Mouse (Mus musculus): ENCODE results near the gene Uqcc2. TPM values are rescaled to one million over a fixed set of nuclear protein-coding genes. Genes with fewer than 3 reads are reported as not detected.

Uqcc2 gene
- polyA plus RNA-seq, 1 experiment from 2014 or later: 400 TPM

- H3K27ac ChIP-seq: peak overlapping the region; percentile 67
- no peaks in the 10 kb centered on the region for H3K27me3 ChIP-seq (ENCODE audit: low read depth, poor library complexity, severe bottlenecking)
- H3K9me3 ChIP-seq (replicated peaks): no peaks in the 10 kb centered on the region
- H3K4me3 ChIP-seq: no peak overlapping the region
- WGBS: 71% methylated on average over 8 of the region's 8 CpGs
- H3K36me3 ChIP-seq: no peaks in the 10 kb centered on the region
- H3K4me1 ChIP-seq: peaks cover 63% of the 10 kb centered on the region
- DNase-seq (ENCODE audit: low spot score): no peak
These were observed 19.4 kb upstream of the Uqcc2 start for GRCm38 (mm10) chr17:27152976-27153723.

- 73% methylated on average over 8 of the region's 8 CpGs for WGBS
These were observed 17.7 kb upstream of the Uqcc2 start for GRCm38 (mm10) chr17:27151411-27151810.

GRCm38 (mm10) chr17:27150871-27151270, 17.2 kb upstream of the Uqcc2 start:
- H3K4me3 ChIP-seq: no peak overlapping the region
- peaks cover 72% of the 10 kb centered on the region for H3K4me1 ChIP-seq
- H3K9me3 ChIP-seq (replicated peaks): no peaks in the 10 kb centered on the region
- WGBS: 84% methylated on average over 7 of the region's 7 CpGs
- H3K27me3 ChIP-seq (ENCODE audit: low read depth, poor library complexity, severe bottlenecking): no peaks in the 10 kb centered on the region
- no peaks in the 10 kb centered on the region for H3K36me3 ChIP-seq
- H3K27ac ChIP-seq: no peak overlapping the region
- DNase-seq (ENCODE audit: low spot score): no peak

More at GRCm38 (mm10) chr17:27151411-27151810, 17.7 kb upstream of the Uqcc2 start:
- H3K27me3 ChIP-seq (ENCODE audit: low read depth, poor library complexity, severe bottlenecking): no peaks in the 10 kb centered on the region
- H3K9me3 ChIP-seq (replicated peaks): no peaks in the 10 kb centered on the region
- no peak overlapping the region for H3K27ac ChIP-seq
- no peak overlapping the region for H3K4me3 ChIP-seq
- DNase-seq (ENCODE audit: low spot score): no peak
- H3K36me3 ChIP-seq: no peaks in the 10 kb centered on the region
- peaks cover 71% of the 10 kb centered on the region for H3K4me1 ChIP-seq

GRCm38 (mm10) chr17:27146323-27146923, 12.7 kb upstream of the Uqcc2 start:
- Histone ChIP-seq H3K27me3 (ENCODE audit: low read depth, poor library complexity, severe bottlenecking) (peaks cover 10% of the 10 kb centered on the region; the same call in 1 of the 2 replicates), H3K4me1 (peaks cover 60% of the 10 kb centered on the region), H3K36me3 (no peaks in the 10 kb centered on the region), H3K27ac (peak overlapping the region; percentile 39; the same call in 1 of the 2 replicates), H3K4me3 (peak overlapping the region; percentile 18), H3K9me3 (replicated peaks) (no peaks in the 10 kb centered on the region)
- 15% methylated on average over 8 of the region's 8 CpGs for WGBS
- DNase-seq (ENCODE audit: low spot score): no peak

- DNase-seq (ENCODE audit: low spot score): no peak
- no peaks in the 10 kb centered on the region for H3K9me3 ChIP-seq (replicated peaks)
- no peak overlapping the region for H3K4me3 ChIP-seq
- WGBS: 92% methylated on average over 4 of the region's 4 CpGs
- peaks cover 10% of the 10 kb centered on the region; the same call in 1 of the 2 replicates for H3K27me3 ChIP-seq (ENCODE audit: low read depth, poor library complexity, severe bottlenecking)
- H3K27ac ChIP-seq: no peak overlapping the region
- peaks cover 66% of the 10 kb centered on the region for H3K4me1 ChIP-seq
- H3K36me3 ChIP-seq: no peaks in the 10 kb centered on the region
These were observed 10.4 kb upstream of the Uqcc2 start for GRCm38 (mm10) chr17:27144152-27144551.

GRCm38 (mm10) chr17:27141971-27142450, 8.3 kb upstream of the Uqcc2 start:
- Histone ChIP-seq H3K4me1 (peaks cover 58% of the 10 kb centered on the region), H3K4me3 (no peak overlapping the region), H3K9me3 (replicated peaks) (no peaks in the 10 kb centered on the region), H3K36me3 (no peaks in the 10 kb centered on the region), H3K27ac (peak overlapping the region; percentile 50; the same call in 1 of the 2 replicates), H3K27me3 (ENCODE audit: low read depth, poor library complexity, severe bottlenecking) (peaks cover 10% of the 10 kb centered on the region; the same call in 1 of the 2 replicates)
- WGBS: 68% methylated on average over 10 of the region's 10 CpGs
- no peak for DNase-seq (ENCODE audit: low spot score)

GRCm38 (mm10) chr17:27140262-27140661, 6.5 kb upstream of the Uqcc2 start:
- H3K9me3 ChIP-seq (replicated peaks): no peaks in the 10 kb centered on the region
- H3K36me3 ChIP-seq: no peaks in the 10 kb centered on the region
- no peak for DNase-seq (ENCODE audit: low spot score)
- no peak overlapping the region for H3K4me3 ChIP-seq
- H3K4me1 ChIP-seq: peaks cover 44% of the 10 kb centered on the region
- WGBS: 71% methylated on average over 9 of the region's 9 CpGs
- H3K27me3 ChIP-seq (ENCODE audit: low read depth, poor library complexity, severe bottlenecking): peaks cover 10% of the 10 kb centered on the region; the same call in 1 of the 2 replicates
- peak overlapping the region; percentile 36; the same call in 1 of the 2 replicates for H3K27ac ChIP-seq

GRCm38 (mm10) chr17:27139304-27139703, 5.6 kb upstream of the Uqcc2 start:
- no peak for DNase-seq (ENCODE audit: low spot score)
- Histone ChIP-seq H3K27me3 (ENCODE audit: low read depth, poor library complexity, severe bottlenecking) (peaks cover 2% of the 10 kb centered on the region; the same call in 1 of the 2 replicates), H3K9me3 (replicated peaks) (no peaks in the 10 kb centered on the region), H3K27ac (0 out of 2 replicates have a peak overlapping the region, but pooled peaks have one; percentile 12), H3K4me3 (no peak overlapping the region), H3K36me3 (no peaks in the 10 kb centered on the region), H3K4me1 (peaks cover 43% of the 10 kb centered on the region)
- 70% methylated on average over 7 of the region's 7 CpGs for WGBS

GRCm38 (mm10) chr17:27138396-27138795, 4.7 kb upstream of the Uqcc2 start:
- 72% methylated on average over 9 of the region's 9 CpGs for WGBS

GRCm38 (mm10) chr17:27134715-27135114, 999 bp upstream of the Uqcc2 start:
- peaks cover 19% of the 10 kb centered on the region for H3K36me3 ChIP-seq
- WGBS: 24% methylated on average over 3 of the region's 3 CpGs
- H3K27ac ChIP-seq: no peak overlapping the region
- H3K9me3 ChIP-seq (replicated peaks): no peaks in the 10 kb centered on the region
- H3K27me3 ChIP-seq (ENCODE audit: low read depth, poor library complexity, severe bottlenecking): no peaks in the 10 kb centered on the region
- H3K4me1 ChIP-seq: peaks cover 63% of the 10 kb centered on the region
- DNase-seq (ENCODE audit: low spot score): no peak
- H3K4me3 ChIP-seq: no peak overlapping the region

More at GRCm38 (mm10) chr17:27138396-27138795, 4.7 kb upstream of the Uqcc2 start:
- Histone ChIP-seq H3K4me1 (peaks cover 47% of the 10 kb centered on the region), H3K27me3 (ENCODE audit: low read depth, poor library complexity, severe bottlenecking) (no peaks in the 10 kb centered on the region; the same call in 1 of the 2 replicates), H3K36me3 (no peaks in the 10 kb centered on the region), H3K4me3 (no peak overlapping the region), H3K27ac (no peak overlapping the region), H3K9me3 (replicated peaks) (no peaks in the 10 kb centered on the region)
- DNase-seq (ENCODE audit: low spot score): no peak

- Histone ChIP-seq H3K4me1 (peaks cover 63% of the 10 kb centered on the region), H3K27me3 (ENCODE audit: low read depth, poor library complexity, severe bottlenecking) (no peaks in the 10 kb centered on the region), H3K36me3 (peaks cover 25% of the 10 kb centered on the region), H3K27ac (peak overlapping the region; percentile 96), H3K4me3 (peak overlapping the region; percentile 82), H3K9me3 (replicated peaks) (no peaks in the 10 kb centered on the region)
- WGBS: 51% methylated on average over 9 of the region's 9 CpGs
- no peak for DNase-seq (ENCODE audit: low spot score)
These were observed 471 bp upstream of the Uqcc2 start for GRCm38 (mm10) chr17:27134187-27134586.

- H3K4me1 ChIP-seq: peaks cover 60% of the 10 kb centered on the region
- no peak for DNase-seq (ENCODE audit: low spot score)
- peaks cover 37% of the 10 kb centered on the region for H3K36me3 ChIP-seq
- no peak overlapping the region for H3K4me3 ChIP-seq
- no peaks in the 10 kb centered on the region for H3K27me3 ChIP-seq (ENCODE audit: low read depth, poor library complexity, severe bottlenecking)
- H3K9me3 ChIP-seq (replicated peaks): no peaks in the 10 kb centered on the region
- no peak overlapping the region; the same call in 1 of the 2 replicates for H3K27ac ChIP-seq
- WGBS: 90% methylated on average over 10 of the region's 10 CpGs
These were observed 1.5 kb downstream of the Uqcc2 start for GRCm38 (mm10) chr17:27132238-27132637.

GRCm38 (mm10) chr17:27131240-27131665, 2.5 kb downstream of the Uqcc2 start:
- WGBS: 89% methylated on average over 10 of the region's 10 CpGs
- DNase-seq (ENCODE audit: low spot score): no peak
- Histone ChIP-seq H3K9me3 (replicated peaks) (no peaks in the 10 kb centered on the region), H3K4me1 (peaks cover 60% of the 10 kb centered on the region), H3K27ac (peak overlapping the region; percentile 63; the same call in 1 of the 2 replicates), H3K36me3 (peaks cover 38% of the 10 kb centered on the region), H3K4me3 (no peak overlapping the region), H3K27me3 (ENCODE audit: low read depth, poor library complexity, severe bottlenecking) (no peaks in the 10 kb centered on the region)

Measured in limb, embryonic 10.5 days (tissue).